Mouse (Mus musculus): Measurements from ENCODE around the gene Snrpa1. TPM values are rescaled to one million over a fixed set of nuclear protein-coding genes. Genes with fewer than 3 reads are reported as not detected.

Snrpa1 gene
- polyA plus RNA-seq, 1 experiment from 2014 or later, result 159 TPM

DNA sequence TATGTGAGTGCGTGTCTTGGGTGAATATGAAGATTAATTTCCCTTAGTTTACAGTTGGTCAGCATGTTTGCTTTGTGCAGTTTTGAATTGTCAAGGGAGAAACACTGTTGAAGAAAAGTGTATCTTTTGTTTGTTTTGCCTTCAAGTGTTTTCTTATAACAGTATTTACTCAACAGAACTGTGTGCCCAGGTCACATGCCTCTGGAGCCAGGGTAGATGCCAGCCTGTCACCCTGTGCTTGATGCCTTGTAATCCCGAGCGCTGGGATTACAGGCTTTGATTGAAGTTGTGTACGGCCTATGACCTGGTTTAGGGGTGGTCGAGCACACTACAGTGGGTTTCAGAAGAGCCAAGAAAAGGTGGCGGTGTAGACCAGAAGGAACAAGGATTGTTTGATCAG lies 25.0 kb downstream of the Snrpa1 start:
- no peak overlapping the region for H3K9ac ChIP-seq (replicated peaks)
- 87% methylated on average over 6 of the region's 6 CpGs for WGBS
- H3K9me3 ChIP-seq, result no peaks in the 10 kb centered on the region
- no peak for ATAC-seq
- peaks cover 24% of the 10 kb centered on the region for H3K4me1 ChIP-seq (replicated peaks)
- no peak overlapping the region for H3K4me3 ChIP-seq (replicated peaks)
- H3K27me3 ChIP-seq, result no peaks in the 10 kb centered on the region
- peaks cover 61% of the 10 kb centered on the region for H3K36me3 ChIP-seq
- no peak overlapping the region for H3K27ac ChIP-seq
- H3K4me2 ChIP-seq (replicated peaks), result no peak overlapping the region

DNA sequence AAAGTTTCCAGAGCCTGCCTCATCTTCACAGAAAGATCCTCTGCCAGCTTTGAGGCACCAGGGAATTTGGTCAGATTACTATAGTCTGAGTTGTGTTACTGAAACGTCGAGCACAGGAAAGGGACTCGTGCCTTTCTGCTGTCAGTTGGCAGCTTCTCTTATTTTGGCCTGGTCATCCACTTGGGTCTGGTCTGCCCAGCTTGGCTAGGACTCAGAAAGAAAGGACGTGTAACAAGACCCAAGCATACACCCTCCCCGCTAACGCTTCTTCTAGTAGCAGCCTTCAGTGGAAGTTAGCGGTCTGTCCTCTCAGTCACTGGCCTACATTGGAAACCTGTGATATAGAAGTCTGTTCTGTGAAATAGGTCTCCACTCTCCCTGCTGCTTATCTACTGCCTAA lies 25.7 kb downstream of the Snrpa1 start:
- no peak overlapping the region for H3K27ac ChIP-seq

DNA sequence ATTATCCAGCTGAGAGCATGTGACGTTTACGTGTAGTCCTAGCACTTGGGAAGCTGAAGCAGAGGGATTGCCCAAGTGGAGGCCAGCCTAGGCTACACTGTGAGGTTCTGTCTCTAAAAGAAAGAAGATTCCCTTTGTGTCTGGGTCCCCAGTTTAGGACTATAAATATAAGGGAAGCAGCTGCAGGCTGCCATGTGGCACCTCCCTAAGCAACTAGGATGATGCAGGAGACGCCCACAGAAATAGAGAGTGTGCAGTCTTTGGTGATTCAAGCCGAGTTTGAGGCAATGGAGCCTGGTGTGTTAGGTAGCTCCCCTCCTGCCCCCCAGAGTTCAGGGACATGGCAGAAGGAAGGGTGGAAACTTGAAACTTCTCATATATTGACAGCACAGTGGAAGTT lies 28.8 kb downstream of the Snrpa1 start:
- no peak overlapping the region for H3K9ac ChIP-seq (replicated peaks)
- H3K4me1 ChIP-seq (replicated peaks), result no peaks in the 10 kb centered on the region
- H3K9me3 ChIP-seq, result no peaks in the 10 kb centered on the region
- H3K27me3 ChIP-seq, result no peaks in the 10 kb centered on the region
- H3K27ac ChIP-seq, result no peak overlapping the region
- 91% methylated on average over 4 of the region's 4 CpGs for WGBS
- H3K36me3 ChIP-seq, result peaks cover 95% of the 10 kb centered on the region
- no peak overlapping the region for H3K4me3 ChIP-seq (replicated peaks)
- no peak for ATAC-seq
- H3K4me2 ChIP-seq (replicated peaks), result no peak overlapping the region

More for the DNA sequence above, 25.7 kb downstream of the Snrpa1 start:
- Histone ChIP-seq H3K36me3 (peaks cover 67% of the 10 kb centered on the region), H3K4me1 (replicated peaks) (peaks cover 20% of the 10 kb centered on the region), H3K27me3 (no peaks in the 10 kb centered on the region), H3K4me3 (replicated peaks) (no peak overlapping the region), H3K4me2 (replicated peaks) (no peak overlapping the region), H3K9me3 (no peaks in the 10 kb centered on the region), H3K9ac (replicated peaks) (no peak overlapping the region)
- 91% methylated on average over 7 of the region's 7 CpGs for WGBS
- no peak for ATAC-seq

DNA sequence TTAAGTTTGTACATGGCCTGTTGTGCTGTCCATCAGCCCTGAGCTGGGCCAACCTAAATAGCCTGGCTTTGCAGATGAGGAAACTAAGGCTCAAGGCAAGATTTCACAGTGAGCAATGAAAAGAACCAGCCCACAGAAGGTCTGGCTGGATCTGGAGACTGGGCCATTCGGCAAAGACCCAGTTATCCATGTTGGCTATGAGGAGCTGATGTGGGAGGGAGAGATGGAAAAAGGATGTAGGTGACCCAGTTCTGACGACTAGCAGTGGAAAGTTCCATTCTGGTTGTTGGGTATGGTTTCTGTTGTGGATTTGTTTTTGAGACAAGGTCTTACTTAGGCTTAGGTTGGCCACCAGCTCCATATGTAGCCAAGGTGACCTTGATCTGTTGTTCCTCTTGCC lies 29.3 kb downstream of the Snrpa1 start:
- Histone ChIP-seq H3K27me3 (no peaks in the 10 kb centered on the region), H3K4me2 (replicated peaks) (no peak overlapping the region), H3K4me3 (replicated peaks) (no peak overlapping the region), H3K9me3 (no peaks in the 10 kb centered on the region), H3K27ac (no peak overlapping the region), H3K36me3 (peaks cover 93% of the 10 kb centered on the region), H3K4me1 (replicated peaks) (no peaks in the 10 kb centered on the region), H3K9ac (replicated peaks) (no peak overlapping the region)
- no peak for ATAC-seq
- 92% methylated on average over 2 of the region's 2 CpGs for WGBS

- H3K9me3 ChIP-seq, result no peaks in the 10 kb centered on the region
- no peak overlapping the region for H3K9ac ChIP-seq (replicated peaks)
- WGBS, result 81% methylated on average over 11 of the region's 11 CpGs
- no peak overlapping the region for H3K27ac ChIP-seq
- H3K4me2 ChIP-seq (replicated peaks), result no peak overlapping the region
- no peak overlapping the region for H3K4me3 ChIP-seq (replicated peaks)
- H3K27me3 ChIP-seq, result no peaks in the 10 kb centered on the region
- no peaks in the 10 kb centered on the region for H3K4me1 ChIP-seq (replicated peaks)
- ATAC-seq, result no peak
- peaks cover 74% of the 10 kb centered on the region for H3K36me3 ChIP-seq
Observed at GRCm38 (mm10) chr7:66090676-66091190, 31.9 kb downstream of the Snrpa1 start.

DNA sequence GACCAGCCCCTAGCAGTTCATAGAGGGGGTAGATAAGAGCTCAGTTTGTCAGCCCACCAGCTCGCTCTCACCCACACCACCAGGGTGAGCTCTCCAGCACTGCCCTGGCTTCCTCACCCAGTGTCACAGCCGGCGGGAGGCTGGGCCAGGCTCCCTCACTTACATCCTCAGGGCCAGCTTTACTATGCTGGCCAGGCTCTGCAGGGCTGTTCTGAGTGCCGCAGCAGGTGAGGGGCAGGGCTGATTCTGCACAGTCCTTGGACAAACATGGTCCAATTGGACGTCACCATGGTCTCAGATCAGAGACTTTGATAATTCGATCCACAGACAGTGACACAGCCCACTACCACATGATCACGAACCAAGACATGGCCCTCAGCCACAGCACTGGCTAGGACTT lies 32.8 kb downstream of the Snrpa1 start:
- no peaks in the 10 kb centered on the region for H3K4me1 ChIP-seq (replicated peaks)
- H3K27ac ChIP-seq, result no peak overlapping the region
- no peak overlapping the region for H3K9ac ChIP-seq (replicated peaks)
- H3K9me3 ChIP-seq, result no peaks in the 10 kb centered on the region
- H3K4me3 ChIP-seq (replicated peaks), result no peak overlapping the region
- ATAC-seq, result peak; percentile 37; the same call in 1 of the 2 replicates
- 89% methylated on average over 7 of the region's 7 CpGs for WGBS
- H3K4me2 ChIP-seq (replicated peaks), result no peak overlapping the region
- peaks cover 66% of the 10 kb centered on the region for H3K36me3 ChIP-seq
- H3K27me3 ChIP-seq, result no peaks in the 10 kb centered on the region

- no peak overlapping the region for H3K4me2 ChIP-seq (replicated peaks)
- no peak overlapping the region for H3K4me3 ChIP-seq (replicated peaks)
- no peak overlapping the region for H3K27ac ChIP-seq
- no peak overlapping the region for H3K9ac ChIP-seq (replicated peaks)
- no peaks in the 10 kb centered on the region for H3K9me3 ChIP-seq
- H3K36me3 ChIP-seq, result peaks cover 55% of the 10 kb centered on the region
- no peaks in the 10 kb centered on the region for H3K4me1 ChIP-seq (replicated peaks)
- ATAC-seq, result no peak
- 88% methylated on average over 8 of the region's 8 CpGs for WGBS
- H3K27me3 ChIP-seq, result no peaks in the 10 kb centered on the region
Observed at GRCm38 (mm10) chr7:66092656-66093055, 33.9 kb downstream of the Snrpa1 start.

DNA sequence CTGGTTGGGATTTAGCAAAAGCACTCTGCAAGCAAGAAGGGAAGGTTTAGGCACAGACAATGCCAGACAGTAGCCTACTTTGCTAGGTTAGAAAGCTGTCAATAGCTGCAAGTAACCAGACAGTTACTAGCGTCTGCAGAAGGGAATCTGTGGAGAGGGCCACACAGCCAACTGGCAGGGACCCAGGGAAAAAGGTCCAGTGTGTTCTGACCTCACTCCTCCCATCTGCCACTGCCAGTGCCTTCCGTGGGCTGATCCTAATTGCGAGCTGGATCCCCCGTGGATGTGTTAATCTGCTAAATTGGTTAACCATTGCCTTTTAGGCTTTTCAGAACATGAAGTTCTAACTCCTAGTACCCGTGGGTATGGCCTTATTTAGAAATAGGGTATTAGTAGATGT lies 35.3 kb downstream of the Snrpa1 start:
- H3K27ac ChIP-seq, result no peak overlapping the region
- H3K9ac ChIP-seq (replicated peaks), result no peak overlapping the region
- ATAC-seq, result no peak
- no peaks in the 10 kb centered on the region for H3K9me3 ChIP-seq
- no peaks in the 10 kb centered on the region for H3K27me3 ChIP-seq
- H3K4me2 ChIP-seq (replicated peaks), result no peak overlapping the region
- 75% methylated on average over 5 of the region's 5 CpGs for WGBS
- H3K4me3 ChIP-seq (replicated peaks), result no peak overlapping the region
- peaks cover 41% of the 10 kb centered on the region for H3K36me3 ChIP-seq
- H3K4me1 ChIP-seq (replicated peaks), result no peaks in the 10 kb centered on the region

- H3K4me2 ChIP-seq (replicated peaks), result no peak overlapping the region
- peak; percentile 20; the same call in 1 of the 2 replicates for ATAC-seq
- no peaks in the 10 kb centered on the region for H3K27me3 ChIP-seq
- H3K4me1 ChIP-seq (replicated peaks), result no peaks in the 10 kb centered on the region
- no peak overlapping the region for H3K4me3 ChIP-seq (replicated peaks)
- no peak overlapping the region for H3K27ac ChIP-seq
- H3K36me3 ChIP-seq, result 0 out of 2 replicates have a peak, but pooled peaks cover under 1% of the 10 kb centered on the region
- WGBS, result 83% methylated on average over 7 of the region's 7 CpGs
- no peaks in the 10 kb centered on the region for H3K9me3 ChIP-seq
- no peak overlapping the region for H3K9ac ChIP-seq (replicated peaks)
Observed at GRCm38 (mm10) chr7:66098803-66099202, 40.0 kb downstream of the Snrpa1 start.

DNA sequence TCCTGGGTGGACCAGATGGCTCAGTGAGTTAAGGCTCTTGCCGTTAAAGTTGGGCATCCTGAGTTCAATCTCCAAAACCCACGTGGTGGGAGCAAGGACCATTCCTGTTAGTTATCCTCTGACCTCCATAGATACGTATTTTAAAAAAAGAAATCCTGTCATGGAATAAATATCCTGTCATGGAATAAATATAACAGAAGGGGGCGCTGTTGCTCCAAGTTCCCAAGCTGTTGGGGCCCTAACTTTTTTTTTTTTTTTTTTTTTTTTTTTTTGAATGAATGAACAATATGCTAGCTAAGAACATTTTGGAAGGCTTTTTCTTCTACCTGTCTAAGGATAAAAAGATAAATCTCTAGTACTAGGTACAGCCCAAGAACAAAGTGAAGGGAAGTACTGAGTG lies 43.1 kb downstream of the Snrpa1 start:
- ATAC-seq, result no peak
- H3K27me3 ChIP-seq, result peaks cover 2% of the 10 kb centered on the region; the same call in 1 of the 2 replicates
- no peak overlapping the region for H3K4me2 ChIP-seq (replicated peaks)
- no peaks in the 10 kb centered on the region for H3K9me3 ChIP-seq
- no peaks in the 10 kb centered on the region for H3K4me1 ChIP-seq (replicated peaks)
- no peak overlapping the region for H3K4me3 ChIP-seq (replicated peaks)
- WGBS, result 6% methylated on average over 4 of the region's 4 CpGs
- H3K9ac ChIP-seq (replicated peaks), result no peak overlapping the region
- no peaks in the 10 kb centered on the region for H3K36me3 ChIP-seq
- no peak overlapping the region for H3K27ac ChIP-seq

DNA sequence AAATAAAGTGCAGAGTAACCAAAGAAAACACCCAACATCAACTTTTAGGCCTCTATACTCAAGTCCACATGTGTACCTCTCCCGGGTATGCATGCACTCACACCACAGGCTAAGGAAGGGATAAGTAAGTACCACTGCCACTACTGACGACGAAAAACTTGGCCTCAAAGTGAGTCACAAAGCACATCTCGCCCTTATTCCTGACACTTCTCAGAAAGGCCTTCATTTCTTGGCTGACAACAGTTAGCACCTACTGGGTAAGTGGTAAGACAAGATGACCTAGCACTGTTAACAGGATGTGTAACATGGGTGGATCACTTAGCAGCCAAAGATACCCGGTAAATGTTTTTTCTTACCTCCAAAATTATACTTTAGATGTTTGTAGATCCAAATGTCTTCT lies 45.7 kb downstream of the Snrpa1 start:
- no peak overlapping the region for H3K9ac ChIP-seq (replicated peaks)
- no peak overlapping the region for H3K4me2 ChIP-seq (replicated peaks)
- H3K27me3 ChIP-seq, result peaks cover 9% of the 10 kb centered on the region; the same call in 1 of the 2 replicates
- no peak for ATAC-seq
- H3K4me1 ChIP-seq (replicated peaks), result 0 out of 2 replicates have a peak, but pooled peaks cover 6% of the 10 kb centered on the region
- H3K9me3 ChIP-seq, result no peaks in the 10 kb centered on the region
- H3K4me3 ChIP-seq (replicated peaks), result no peak overlapping the region
- WGBS, result 88% methylated on average over 5 of the region's 5 CpGs
- H3K27ac ChIP-seq, result no peak overlapping the region
- no peaks in the 10 kb centered on the region for H3K36me3 ChIP-seq

GRCm38 (mm10) chr7:66105771-66106170 lies 47.0 kb downstream of the Snrpa1 start:
- Histone ChIP-seq H3K9ac (replicated peaks) (no peak overlapping the region), H3K27me3 (peaks cover 9% of the 10 kb centered on the region; the same call in 1 of the 2 replicates), H3K9me3 (no peaks in the 10 kb centered on the region), H3K4me2 (replicated peaks) (no peak overlapping the region), H3K4me1 (replicated peaks) (peaks cover 11% of the 10 kb centered on the region), H3K4me3 (replicated peaks) (no peak overlapping the region), H3K27ac (no peak overlapping the region), H3K36me3 (no peaks in the 10 kb centered on the region)
- WGBS, result 67% methylated on average over 4 of the region's 4 CpGs
- no peak for ATAC-seq

GRCm38 (mm10) chr7:66106581-66107056 lies 47.8 kb downstream of the Snrpa1 start:
- no peak overlapping the region for H3K4me2 ChIP-seq (replicated peaks)
- no peak overlapping the region for H3K27ac ChIP-seq
- no peaks in the 10 kb centered on the region for H3K36me3 ChIP-seq
- H3K9ac ChIP-seq (replicated peaks), result no peak overlapping the region
- no peaks in the 10 kb centered on the region for H3K9me3 ChIP-seq
- no peak for ATAC-seq
- H3K4me3 ChIP-seq (replicated peaks), result no peak overlapping the region
- H3K27me3 ChIP-seq, result peaks cover 9% of the 10 kb centered on the region; the same call in 1 of the 2 replicates
- peaks cover 19% of the 10 kb centered on the region for H3K4me1 ChIP-seq (replicated peaks)
- WGBS, result 78% methylated on average over 7 of the region's 7 CpGs
